Mouse (Mus musculus) cerebellum, postnatal 25 days (tissue): Measurements from ENCODE around the gene Riok1.
A peak's percentile ranks its signal among the peaks of the same experiment; 100 is the strongest.

Experiments
- DNase-seq, 2 experiments: peaks; one replicate each; pipeline ENCODE4 v3.0.0; 2021; ENCODE audit warnings: mixed read lengths in 2 of 2

Gene Riok1

GRCm38 (mm10) chr13:38036343-38037043 is at the start of gene Riok1:
Gene Riok1, plus strand, starts transcription at chr13:38036995.
- peak; percentile 8 to 12 for DNase-seq

- DNase-seq: no peak
Measured at GRCm38 (mm10) chr13:37989701-37990100, 47.1 kb upstream of the Riok1 start.

GRCm38 (mm10) chr13:37992638-37993371 is 44.0 kb upstream of the Riok1 start:
- no peak for DNase-seq

- no peak for DNase-seq
Measured at GRCm38 (mm10) chr13:37993376-37993703, 43.5 kb upstream of the Riok1 start.

GRCm38 (mm10) chr13:37993704-37994404 is 42.9 kb upstream of the Riok1 start, which contains the start of gene Ssr1:
Gene Ssr1, minus strand, starts transcription at chr13:37994217.
- peak; percentile 97 to 99 for DNase-seq

GRCm38 (mm10) chr13:37994405-37994749 is 42.4 kb upstream of the Riok1 start:
- DNase-seq: no peak

GRCm38 (mm10) chr13:37999713-38000112 is 37.1 kb upstream of the Riok1 start:
- no peak for DNase-seq

GRCm38 (mm10) chr13:38002461-38002860 is 34.3 kb upstream of the Riok1 start:
- no peak for DNase-seq

GRCm38 (mm10) chr13:38007972-38008371 is 28.8 kb upstream of the Riok1 start:
- DNase-seq: no peak

GRCm38 (mm10) chr13:38009721-38010408 is 26.9 kb upstream of the Riok1 start:
- DNase-seq: no peak

- DNase-seq: no peak
Measured at GRCm38 (mm10) chr13:38010444-38010910, 26.3 kb upstream of the Riok1 start.

- no peak for DNase-seq
Measured at GRCm38 (mm10) chr13:38012436-38012835, 24.4 kb upstream of the Riok1 start.

GRCm38 (mm10) chr13:38015591-38015990 is 21.2 kb upstream of the Riok1 start:
- DNase-seq: no peak

GRCm38 (mm10) chr13:38018791-38019190 is 18.0 kb upstream of the Riok1 start:
- no peak for DNase-seq

GRCm38 (mm10) chr13:38025874-38026273 is 10.9 kb upstream of the Riok1 start:
- no peak for DNase-seq

- DNase-seq: no peak
Measured at GRCm38 (mm10) chr13:38027618-38028248, 9.1 kb upstream of the Riok1 start.

GRCm38 (mm10) chr13:38028407-38028806 is 8.4 kb upstream of the Riok1 start:
- DNase-seq: no peak

GRCm38 (mm10) chr13:38037044-38037687 is 371 bp downstream of the Riok1 start, which contains the start of gene Cage1:
Gene Cage1, minus strand, starts transcription at chr13:38037069.
- DNase-seq: peak; percentile 98 to 99

GRCm38 (mm10) chr13:38037811-38038210 is 1.0 kb downstream of the Riok1 start:
- peak; percentile 8 to 12 for DNase-seq

GRCm38 (mm10) chr13:38049888-38050287 is 13.1 kb downstream of the Riok1 start:
- no peak for DNase-seq

- no peak for DNase-seq
Measured at GRCm38 (mm10) chr13:38062678-38063077, 25.9 kb downstream of the Riok1 start.
